Mouse (Mus musculus) liver, postnatal 0 days (tissue): ENCODE results near the gene Gm11634.

Experiments
- CTCF ChIP-seq: sonication (generic); IDR thresholded peaks from 2 replicates; pipeline ENCODE4 v1.5.1; 2016; ENCODE audit warnings: antibody characterized with exemption, low read depth
- EP300 ChIP-seq: IDR thresholded peaks from 2 replicates; pipeline ENCODE4 v1.6.1; 2016; ENCODE audit warnings: antibody characterized with exemption, low read depth, mild to moderate bottlenecking

- no peak for TF ChIP-seq EP300
- TF ChIP-seq CTCF = peak; percentile 88
Observed at GRCm38 (mm10) chr11:101589444-101589843, 9.6 kb downstream of the Gm11634 start.
